Mouse (Mus musculus) heart, adult 11 months (tissue): ENCODE data around the gene Spag9.

ENCODE experiments used
- DNase-seq: peaks from one replicate; pipeline ENCODE4 v3.0.0; 2022

The Spag9 gene

DNA sequence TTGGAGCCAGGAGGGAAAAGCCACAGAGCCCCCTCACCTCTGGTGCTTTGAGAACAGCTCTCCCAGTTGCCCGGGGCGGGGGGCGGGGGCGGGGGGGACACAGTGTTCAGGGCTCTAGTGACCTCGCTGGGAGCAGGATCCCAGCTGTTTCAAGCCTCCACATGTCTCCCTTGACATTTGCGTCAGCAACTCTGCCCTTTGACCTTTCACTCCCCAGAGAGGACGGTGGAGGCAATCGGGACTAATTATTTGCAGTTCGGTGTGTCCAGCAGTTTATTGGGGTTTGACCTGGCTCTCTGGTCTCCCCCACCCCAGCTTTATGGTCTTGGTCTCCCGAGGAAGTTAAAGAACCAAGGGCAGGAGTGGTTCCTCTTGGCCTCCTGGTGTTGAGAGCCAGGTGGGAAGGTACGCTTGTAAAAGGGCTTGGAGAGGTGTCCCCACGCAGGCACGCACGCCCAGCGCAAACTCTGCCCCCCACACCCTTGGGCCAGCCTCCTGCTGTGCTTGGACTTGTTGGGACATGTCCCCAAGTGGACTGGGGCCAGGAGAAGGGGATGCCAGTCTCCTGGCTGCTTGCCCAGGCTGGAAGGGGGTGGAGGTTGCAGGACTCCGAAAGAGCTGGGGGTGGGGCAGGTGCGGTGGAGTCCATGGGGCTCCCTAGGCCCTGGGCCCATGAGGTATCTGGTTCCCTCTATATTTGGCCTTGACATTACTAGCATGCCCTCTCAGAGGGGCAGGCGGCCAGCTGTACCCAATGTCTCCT is 138.4 kb downstream of the Spag9 start:
- peak; percentile 99 for DNase-seq

DNA sequence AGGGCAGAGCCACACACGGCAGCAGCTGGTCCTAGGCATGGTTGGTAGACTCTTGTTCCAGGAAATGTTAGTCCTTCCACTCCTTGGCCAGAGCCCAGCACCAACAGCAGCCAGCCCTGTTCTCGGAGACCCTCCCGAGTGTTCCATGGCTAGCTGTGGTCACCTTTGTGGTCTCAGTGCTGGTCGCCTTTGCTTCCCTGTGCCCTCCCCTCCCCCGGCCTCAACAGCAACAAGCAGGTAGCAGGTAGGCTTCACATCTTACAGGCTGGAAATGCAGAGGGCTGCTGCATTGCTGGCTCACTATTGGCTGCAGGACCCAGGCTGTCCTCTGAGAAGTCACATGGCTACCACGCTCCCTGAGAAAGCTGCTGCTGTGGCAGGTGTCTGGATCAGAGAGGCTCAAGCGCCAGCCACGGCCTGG is 139.7 kb downstream of the Spag9 start:
- peak; percentile 95 for DNase-seq

DNA sequence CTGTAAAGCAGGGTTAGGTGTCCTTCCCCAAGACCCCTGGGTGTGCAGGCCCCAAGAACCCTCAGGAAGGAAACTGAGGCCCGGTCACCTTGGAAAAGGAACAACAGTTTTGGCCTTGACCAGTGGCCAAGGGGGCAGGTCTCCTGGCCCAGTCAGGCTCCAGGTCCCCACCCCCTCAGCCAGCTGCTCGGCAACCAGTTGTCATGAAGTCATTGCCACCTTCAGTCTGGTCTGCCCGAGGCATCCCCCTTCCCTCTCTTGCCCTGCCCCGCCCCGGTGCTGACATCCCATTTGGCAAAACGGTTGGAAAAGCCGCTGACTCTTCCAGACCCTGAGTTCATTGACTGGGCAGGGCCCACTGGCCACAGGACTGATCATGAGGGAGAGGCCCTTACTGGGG is 140.8 kb downstream of the Spag9 start:
- DNase-seq, result peak; percentile 98

DNA sequence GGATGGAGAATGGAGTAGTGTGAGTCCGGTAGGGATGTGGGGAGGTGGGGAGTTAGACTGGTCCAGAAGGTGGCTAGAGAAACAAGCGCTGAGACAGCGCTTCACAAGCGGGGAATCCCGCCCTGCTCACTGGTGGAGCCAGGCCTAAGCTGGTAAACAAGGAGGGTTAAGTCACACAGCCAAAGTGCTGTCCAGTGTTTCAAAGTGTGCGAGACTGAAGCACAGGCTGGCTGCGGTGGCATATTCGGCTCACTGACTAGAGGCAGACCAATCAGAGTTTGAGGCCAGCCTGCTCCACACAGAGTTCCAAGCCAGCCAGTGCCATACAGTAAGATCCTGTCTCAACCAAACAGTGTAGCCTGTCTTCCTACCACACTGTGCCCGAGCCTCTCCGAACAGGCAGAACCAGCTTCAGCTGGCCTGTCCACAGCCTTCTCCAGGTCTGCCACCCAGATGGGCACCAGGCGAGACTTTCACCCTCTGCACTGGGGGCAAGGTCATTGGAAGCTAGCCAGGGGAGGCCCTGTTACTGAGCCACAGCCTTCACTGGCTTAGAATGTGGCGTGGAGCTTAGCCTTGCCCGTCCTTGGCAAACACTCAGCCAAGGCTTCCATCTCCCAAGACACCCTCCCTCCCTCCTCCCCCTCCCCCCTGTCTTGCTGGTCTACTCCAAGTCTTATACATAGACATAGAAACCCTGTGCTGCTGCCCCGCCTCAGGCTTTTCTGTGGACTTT is 141.6 kb downstream of the Spag9 start:
- DNase-seq, result peak; percentile 96

DNA sequence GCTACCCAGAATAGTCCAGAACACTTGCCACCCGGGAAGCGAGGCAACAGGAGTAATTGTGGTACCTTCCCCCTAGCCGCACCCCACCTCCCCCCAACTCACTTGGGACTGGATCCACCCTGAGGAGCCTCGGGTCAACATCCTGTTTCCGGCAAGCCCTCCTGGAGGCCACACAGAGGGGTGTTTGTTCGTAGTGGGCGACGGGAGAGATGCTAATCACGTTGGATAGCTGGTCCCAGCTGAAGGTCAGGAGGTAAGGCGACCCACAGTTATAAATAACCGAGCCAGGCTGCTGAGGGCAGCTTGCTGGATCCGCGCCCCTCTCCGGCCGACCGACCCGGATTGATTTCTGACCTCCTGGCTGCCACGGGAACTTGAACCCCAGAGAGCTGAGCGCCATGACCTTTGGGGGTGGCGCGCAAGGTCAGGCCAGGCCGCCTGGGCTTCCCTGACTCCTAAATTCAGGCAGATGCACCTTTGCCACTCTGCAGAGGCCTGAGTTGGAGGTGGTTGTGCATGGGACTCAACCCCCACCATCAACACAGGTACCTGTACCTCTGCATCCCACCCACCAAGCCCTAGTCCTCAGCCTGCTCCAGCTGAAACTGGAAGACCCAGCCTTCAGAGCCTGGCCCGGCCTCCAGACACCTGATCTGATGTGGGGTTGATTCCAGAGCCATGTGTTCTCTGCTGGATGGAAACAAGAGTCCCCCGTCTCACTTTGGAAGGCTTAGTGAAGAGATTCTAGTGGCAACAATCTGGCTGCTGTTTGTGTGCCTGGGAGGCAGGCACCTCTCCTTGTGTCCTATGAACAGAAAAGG is 142.7 kb downstream of the Spag9 start:
- DNase-seq, result peak; percentile 95

DNA sequence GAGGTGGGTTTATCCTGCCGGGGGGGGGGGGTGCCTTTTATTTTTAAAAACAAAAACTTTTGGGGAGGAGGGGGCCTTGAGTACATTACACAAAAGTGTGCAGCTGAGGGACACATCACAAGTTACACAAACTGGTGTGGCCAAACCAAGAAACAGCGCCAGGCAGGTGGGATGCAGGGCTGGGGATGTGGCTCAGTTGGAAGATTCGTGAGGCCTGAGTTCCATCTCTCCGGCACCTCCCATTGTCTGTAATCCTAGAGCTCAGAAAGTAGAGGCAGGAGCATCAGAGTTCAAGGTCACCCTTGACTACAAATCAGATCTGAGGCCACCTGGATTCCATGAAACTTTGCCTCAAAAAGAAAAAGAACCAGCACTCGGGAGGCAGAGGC is 143.3 kb downstream of the Spag9 start:
- peak; percentile 72 for DNase-seq

DNA sequence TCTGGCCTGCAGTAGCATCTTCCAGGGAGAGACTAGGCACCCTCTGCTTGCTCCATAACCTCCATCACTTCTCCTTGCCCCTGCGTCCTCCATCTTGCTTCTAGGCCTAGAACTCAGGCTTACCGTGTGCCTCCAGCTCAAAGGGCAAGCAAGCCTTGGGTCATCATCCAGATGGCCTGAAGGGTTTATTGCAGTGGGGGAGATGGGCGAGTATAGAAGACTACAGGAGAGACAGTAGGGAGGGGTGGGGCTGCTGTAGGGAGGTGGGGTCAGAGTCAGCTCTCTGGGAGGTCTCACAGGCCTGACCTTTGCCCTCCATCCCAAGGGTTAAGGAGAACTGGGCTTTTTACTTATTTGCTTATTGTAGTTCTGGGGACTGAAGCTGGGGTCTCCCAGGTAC is 144.6 kb downstream of the Spag9 start:
- peak; percentile 70 for DNase-seq

DNA sequence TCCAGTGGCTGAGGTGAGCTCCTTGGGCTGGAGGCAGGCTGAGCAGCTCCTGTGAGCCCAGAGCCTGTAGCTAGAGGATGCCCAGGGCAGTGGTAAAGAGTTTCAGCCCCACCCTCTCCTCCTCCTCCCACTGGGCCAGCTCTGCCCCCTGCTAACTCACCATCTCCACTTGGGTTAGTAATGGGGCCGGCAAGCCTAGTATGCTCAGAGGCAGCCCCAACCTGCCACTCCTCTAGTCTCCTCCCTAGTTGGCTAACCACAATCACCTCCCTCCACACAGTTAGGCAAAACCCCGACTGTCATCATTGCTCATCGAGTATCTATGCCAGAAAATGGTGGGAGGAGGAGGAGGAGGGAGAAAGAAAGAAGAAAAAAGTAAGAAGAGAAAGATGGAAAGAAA is 145.7 kb downstream of the Spag9 start:
- DNase-seq, result peak; percentile 89

DNA sequence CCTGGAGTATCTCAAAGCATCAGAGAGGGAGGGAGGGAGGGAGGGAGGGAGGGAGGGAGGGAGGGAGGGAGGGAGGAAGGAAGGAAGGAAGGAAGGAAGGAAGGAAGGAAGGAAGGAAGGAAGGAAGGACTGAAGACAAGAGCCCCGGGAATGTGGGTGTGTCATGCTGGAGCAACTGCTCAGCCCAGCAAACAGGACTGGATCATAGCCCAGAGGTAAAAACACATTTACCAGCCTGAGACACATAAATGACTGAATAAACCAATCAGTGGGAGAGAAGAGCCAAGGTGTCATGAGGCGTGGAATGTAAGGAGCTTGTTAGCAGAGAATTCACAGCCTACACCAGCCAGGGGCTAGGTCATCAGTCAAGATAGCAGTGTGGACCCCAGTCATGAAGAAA is 147.4 kb downstream of the Spag9 start:
- no peak for DNase-seq

DNA sequence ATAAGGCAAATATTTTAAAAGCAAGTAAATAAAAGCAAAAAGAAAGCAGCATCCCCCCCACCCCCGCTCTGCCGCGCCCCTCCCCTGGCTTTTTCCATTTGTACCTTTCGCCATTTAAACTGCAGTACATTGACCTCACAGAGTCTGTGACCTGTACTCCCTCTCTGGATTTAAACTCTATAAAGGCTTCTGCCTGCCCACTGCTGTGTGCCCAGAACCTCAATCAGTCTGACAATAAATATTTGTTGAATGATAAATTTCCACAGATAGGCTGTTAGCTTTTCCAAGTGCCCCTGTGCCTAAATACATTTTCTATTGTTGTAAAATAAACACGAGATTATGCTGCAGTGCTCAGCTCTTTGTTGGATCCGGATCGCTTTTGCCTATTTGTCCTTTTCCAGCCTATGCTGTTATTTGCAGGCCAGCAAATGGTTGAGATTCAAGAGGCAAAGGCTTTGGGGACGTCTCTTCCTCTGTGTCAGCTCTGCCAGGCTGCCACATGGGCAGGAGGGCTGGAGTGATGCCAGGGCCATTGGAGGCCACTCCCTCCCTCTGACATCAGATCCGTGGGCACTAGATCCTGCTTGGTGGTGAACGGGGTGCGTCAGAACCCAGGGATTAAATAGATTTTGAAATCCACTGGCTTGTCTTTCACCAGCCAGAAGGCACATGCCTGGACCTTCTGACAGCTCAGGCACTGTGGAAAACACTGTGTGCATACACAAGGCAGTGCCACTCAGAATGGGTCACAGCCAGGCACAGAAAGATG is 149.1 kb downstream of the Spag9 start:
- peak; percentile 98 for DNase-seq

DNA sequence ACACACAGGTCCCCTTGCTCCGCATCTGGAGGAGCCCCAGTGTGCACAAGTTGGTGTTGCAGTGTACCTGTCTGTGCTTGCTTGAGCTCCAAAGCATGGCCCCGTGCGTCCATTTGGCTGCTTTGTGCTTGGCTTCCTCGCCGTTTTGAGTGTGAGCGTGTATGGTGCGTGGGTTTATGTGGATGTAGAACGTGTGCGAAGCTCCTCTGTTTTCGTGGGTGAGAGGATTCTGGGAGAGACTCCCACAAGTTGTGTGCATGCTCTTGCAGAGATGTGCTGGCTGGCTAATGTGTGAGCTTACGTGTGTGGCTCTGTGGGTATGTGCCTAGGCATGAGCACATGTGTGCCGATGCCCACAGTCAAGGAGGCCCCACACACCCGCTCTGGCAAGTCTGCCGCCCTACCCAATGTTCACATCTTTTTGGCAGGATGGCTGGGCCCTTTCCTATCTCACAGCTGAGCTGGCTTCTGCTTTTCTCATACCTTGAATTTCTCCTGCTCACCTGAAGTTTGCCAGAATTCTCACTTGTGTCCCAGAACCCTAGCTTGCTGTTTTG is 150.2 kb downstream of the Spag9 start:
- no peak for DNase-seq

DNA sequence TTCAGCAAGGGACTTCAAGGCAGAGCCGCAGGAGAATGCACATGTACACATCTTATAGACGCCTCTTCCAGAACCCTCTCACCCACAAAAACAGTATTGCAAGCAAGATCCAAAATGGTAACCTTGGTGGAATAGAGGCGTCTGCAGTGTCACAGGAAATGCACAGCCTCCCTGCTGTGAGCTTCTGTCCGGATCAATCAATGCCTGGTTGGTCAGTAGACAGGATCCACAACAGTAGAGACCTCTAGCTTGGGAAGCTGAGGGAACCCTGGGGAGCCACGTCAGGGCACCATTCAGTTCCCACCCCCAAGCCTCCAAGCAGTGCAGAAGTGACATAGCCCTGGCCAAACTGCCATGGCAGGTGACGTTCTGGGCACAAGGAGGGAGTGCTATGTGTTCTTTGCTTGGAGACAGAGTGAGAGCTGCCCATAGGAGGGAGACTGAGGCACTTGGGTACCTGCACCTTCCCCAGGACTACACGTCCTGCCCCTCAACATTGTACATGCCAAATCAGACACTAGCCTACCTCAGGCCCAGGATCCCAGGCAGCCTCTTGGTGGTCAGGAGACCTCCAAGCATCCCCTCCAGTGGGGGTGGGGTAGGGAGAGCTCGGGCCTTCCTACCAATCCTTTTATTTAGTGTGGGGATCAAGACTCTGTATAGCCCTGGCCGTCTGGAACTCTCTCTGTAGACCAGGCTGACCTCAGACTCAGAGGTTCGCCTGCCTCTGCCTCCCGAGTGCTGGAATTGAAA is 151.0 kb downstream of the Spag9 start:
- DNase-seq, result no peak

DNA sequence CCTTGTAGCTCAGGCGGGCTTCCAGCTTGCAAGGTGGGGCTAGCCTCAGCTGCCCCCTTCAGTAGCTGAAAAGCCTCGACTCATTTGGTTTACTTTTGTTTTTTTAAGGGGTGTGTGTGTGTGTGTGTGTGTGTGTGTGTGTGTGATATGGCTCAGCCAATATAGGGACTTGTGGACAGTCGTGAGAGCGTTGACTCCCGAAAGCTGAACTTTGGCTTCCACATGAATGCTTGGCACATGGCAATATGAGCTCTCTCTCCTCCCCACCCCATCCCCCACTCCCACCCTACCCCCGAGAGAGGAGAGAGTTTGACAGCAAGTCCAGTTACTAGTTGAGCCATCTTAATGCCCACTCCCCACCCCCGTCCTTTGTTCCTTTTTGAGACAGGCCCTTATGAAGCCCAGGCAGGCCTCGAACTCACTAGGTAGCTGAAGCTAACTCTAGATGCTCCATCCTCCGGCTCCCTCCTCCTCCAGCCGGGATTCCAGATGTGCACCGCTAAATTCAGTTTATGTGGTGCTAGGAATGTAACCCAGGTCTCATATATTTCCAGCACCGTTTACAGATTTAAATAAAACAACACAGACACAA is 152.3 kb downstream of the Spag9 start:
- DNase-seq, result no peak

DNA sequence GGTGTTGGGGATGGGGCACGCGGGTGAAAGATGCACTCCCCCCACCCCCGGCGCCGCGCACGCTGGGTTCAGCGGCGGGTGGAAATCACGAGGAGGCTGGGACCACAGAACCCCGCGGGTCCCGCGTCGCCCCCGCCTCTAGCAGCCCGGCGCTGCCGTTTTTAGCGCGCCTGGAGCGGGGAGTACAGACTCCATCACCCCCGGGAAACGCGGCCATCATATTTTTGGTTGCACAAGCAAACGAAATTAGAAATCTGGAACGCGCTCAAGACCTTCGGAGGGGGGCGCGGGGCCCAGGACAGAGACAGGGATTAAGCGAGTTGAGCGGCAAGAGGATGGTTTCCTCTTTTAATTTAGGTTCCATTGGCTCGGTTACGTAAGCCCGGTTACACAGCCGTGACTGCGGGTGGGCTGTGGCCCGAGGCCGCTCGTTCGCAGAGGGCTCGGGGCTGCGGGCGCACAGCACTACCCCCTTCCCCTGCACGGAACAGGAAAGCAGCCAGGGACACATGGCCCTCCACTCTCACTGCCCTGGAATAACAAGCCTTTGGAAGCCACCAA is 153.1 kb downstream of the Spag9 start:
- DNase-seq, result peak; percentile 96

DNA sequence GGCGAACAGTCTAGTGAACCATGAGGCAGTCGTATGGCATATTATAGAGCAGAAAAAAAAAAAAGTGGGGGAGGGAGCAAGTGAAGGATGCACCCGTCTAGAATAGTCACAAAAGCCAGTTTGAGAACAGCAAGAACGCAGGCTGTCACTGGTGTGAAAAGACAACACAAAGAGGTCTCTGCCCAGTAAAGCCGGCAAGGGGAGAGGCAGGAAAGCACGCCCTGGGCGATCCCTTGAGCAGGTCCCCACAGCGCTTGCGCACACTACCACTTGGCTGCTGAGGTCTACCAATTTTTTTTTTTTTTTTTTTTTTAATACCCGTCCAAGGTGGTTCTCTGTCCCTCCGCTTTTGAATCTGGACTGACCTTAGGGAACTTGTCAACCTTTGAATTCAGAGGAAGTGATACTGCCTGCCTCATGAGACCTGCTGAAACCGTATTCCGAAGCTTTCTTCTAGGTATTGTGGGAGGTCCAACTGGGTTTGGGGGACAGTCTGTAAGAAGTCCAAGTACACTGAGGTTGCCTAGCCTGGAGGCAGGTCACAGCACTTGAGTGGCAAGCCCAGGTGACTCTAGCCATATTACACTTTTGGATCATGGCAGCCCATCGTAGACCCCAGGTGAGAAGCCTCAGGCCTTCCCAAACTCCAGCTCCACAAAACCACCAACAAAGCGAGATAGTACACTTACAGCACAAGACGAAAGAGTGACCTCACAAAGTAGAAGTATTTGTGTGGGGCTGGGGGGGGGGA is 153.8 kb downstream of the Spag9 start:
- peak; percentile 97 for DNase-seq

DNA sequence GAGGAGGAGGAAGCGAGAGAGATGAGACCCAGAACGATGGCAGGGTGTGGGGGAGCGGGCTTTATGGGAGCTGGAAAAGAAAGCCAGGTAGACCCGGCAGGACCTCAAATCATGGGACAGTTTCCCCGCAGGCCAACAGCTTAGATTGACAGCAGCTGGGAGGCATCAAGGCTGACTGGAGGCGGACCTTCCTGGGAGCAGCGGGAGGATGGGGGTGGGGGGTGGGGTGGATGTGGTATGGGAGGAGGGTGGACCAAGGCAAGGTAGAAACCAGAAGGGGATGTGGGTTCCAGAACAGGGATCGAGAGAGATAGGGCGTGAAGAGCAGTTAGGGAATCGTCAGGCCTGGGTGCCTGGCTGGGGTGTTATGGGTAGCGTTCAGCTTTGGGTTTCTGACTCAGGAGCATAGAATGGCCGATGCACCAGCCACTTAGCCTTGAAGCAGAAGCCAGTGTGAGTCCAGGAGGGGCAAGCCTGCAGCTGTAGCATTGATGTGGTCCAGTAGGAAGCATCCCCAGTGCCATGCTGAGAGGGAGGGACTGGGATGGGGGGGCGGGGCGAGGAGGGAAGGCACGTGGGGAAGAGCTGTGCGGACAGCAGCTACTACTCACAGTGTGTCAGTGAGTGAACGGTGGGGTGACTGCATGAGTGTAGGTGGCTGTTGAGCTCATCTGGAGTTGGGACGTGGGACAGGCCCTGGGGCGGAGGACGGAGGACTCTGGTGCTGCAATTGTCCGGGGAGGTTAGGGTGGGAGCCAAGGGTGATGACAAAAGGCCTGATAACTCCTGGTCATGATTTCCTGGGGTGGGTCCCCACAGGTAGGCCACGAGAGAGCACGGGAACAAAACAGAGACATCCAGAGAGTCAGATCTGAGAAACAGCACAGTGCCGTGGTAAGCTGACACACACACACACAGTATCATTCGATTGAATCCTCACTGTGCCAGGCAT is 154.9 kb downstream of the Spag9 start:
- DNase-seq, result peak; percentile 87

DNA sequence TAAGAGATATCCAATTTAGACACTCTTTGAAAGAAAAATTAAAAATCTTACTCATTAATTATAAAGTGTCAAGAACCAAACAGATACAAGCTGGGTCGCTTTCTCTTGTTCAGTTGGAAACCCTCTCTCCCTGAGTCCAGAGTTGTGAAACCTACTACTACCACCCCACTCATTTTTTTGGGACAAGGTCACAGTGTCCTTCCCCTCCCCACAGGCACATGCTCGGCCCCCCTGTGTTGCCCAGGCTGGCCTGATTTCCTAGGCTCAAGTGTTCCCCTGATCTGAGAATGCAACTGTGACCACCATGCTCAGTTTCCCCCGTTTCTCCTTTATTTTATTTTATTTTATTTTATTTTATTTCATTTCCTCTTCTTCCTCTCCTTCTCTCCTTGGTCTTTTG is 158.3 kb downstream of the Spag9 start:
- no peak for DNase-seq

DNA sequence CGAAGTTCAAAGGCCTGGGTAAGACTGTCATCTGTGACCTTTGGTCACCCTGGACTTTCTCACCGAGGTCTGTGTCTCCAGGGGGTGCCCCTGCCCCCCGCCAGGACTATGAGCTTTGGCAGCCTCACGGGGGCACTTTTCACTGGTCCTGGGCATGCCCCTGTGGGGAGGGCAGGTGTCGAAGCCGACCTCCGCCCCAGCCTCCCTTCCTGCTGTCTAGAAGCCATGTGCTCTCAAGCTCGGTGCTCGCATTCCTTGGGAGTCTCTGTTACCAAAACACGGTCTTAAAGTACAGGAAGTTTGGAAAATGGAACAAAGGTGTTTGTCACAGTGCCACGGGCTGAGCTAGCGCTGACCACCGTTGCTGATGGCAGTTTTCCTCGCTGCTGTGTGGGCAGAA is 162.6 kb downstream of the Spag9 start:
- DNase-seq, result peak; percentile 96
